Mouse (Mus musculus) mesoderm, embryonic 11.5 days (tissue): ENCODE measurements around the gene Nup133.

Source experiments
- DNase-seq: peaks from one replicate; pipeline ENCODE4 v3.0.0-alpha.2; 2012; ENCODE audit warnings: low read depth, low spot score

Nup133 gene

GRCm38 (mm10) chr8:123847546-123847945 lies 101.5 kb downstream of the Nup133 start:
- DNase-seq: no peak
